Mouse (Mus musculus) stomach, postnatal 0 days (tissue): ENCODE data around the gene Thop1.

Experiments used
- CTCF ChIP-seq: IDR thresholded peaks from 2 replicates; pipeline ENCODE4 v1.5.1; 2016; ENCODE audit warnings: antibody characterized with exemption, low read depth, mild to moderate bottlenecking, moderate library complexity
- EP300 ChIP-seq: optimal IDR thresholded peaks from 2 replicates; pipeline ENCODE3; 2016; ENCODE audit warnings: antibody characterized with exemption

GRCm38 (mm10) chr10:81120650-81121049, 50.8 kb downstream of the Thop1 start:
- TF ChIP-seq CTCF (no peak), EP300 (no peak)
